Mouse (Mus musculus) neural tube, embryonic 14.5 days (tissue): Measurements from ENCODE around the gene Plekhg5. TPM values are rescaled to one million over a fixed set of nuclear protein-coding genes. Genes with fewer than 3 reads are reported as not detected.

Experiments used
- ATAC-seq: fragments of 200-750 bp; cut with Nextera tagmentation; 2 replicates; pipeline ENCODE4 v1.8.0; 2017; ENCODE audit warnings: low read depth, mild to moderate bottlenecking, moderate TSS enrichment, moderate library complexity
- H3K27ac ChIP-seq: fragments of 300-500 bp; sonication (generic); 2 replicates; pipeline ENCODE4 v1.5.1; 2014; ENCODE audit warnings: low read depth, mild to moderate bottlenecking, control low read depth, low read length, moderate library complexity, mixed read lengths
- H3K27me3 ChIP-seq: fragments of 300-500 bp; sonication (generic); 2 replicates; pipeline ENCODE4 v1.6.1; 2014; ENCODE audit warnings: low read length; ENCODE audit not compliant: control insufficient read depth, insufficient read depth
- H3K36me3 ChIP-seq: fragments of 300-500 bp; sonication (generic); 2 replicates; pipeline ENCODE4 v1.6.1; 2014; ENCODE audit warnings: low read length, mixed read lengths; ENCODE audit not compliant: control insufficient read depth, insufficient read depth
- H3K4me1 ChIP-seq: fragments of 300-500 bp; sonication (generic); 2 replicates; pipeline ENCODE4 v1.6.1; 2014; ENCODE audit warnings: low read length; ENCODE audit not compliant: control insufficient read depth, insufficient read depth
- H3K4me2 ChIP-seq: fragments of 300-500 bp; sonication (generic); 2 replicates; pipeline ENCODE4 v1.6.1; 2014; ENCODE audit warnings: mild to moderate bottlenecking, low read depth, low read length, control low read depth
- H3K4me3 ChIP-seq: fragments of 300-500 bp; sonication (generic); 2 replicates; pipeline ENCODE4 v1.5.1; 2014; ENCODE audit warnings: low read depth, low read length, control low read depth, mixed read lengths
- H3K9ac ChIP-seq: fragments of 300-500 bp; sonication (generic); replicated peaks from 2 replicates; pipeline ENCODE4 v1.6.1; 2014; ENCODE audit warnings: low read depth, mild to moderate bottlenecking, control low read depth, low read length, mixed read lengths
- H3K9me3 ChIP-seq: fragments of 300-500 bp; sonication (generic); 2 replicates; pipeline ENCODE4 v1.6.1; 2016; ENCODE audit warnings: low read length; ENCODE audit not compliant: control insufficient read depth
- WGBS: fragments of 180-500 bp; shearing (Covaris S2); extraction: QIAGEN DNeasy Blood & Tissue Kit; methylation state at CpG from one replicate; pipeline ENCODE4 v1.1.7; 2014; 5-methylcytosine and 5-hydroxymethylcytosine counted together
- polyA plus RNA-seq: library from polyadenylated mRNA; unstranded; fragments of >200 nt; fragmentation: Nextera tagmentation; extraction: Ambion mirVana; gene quantifications from 2 replicates; pipeline ENCODE4 v1.2.1, GENCODE M21; 2014

The Plekhg5 gene
- polyA plus RNA-seq, 1 experiment from 2014 or later, result 9.6 TPM

GRCm38 (mm10) chr4:152090191-152090590, 17.9 kb downstream of the Plekhg5 start:
- WGBS, result 84% methylated on average over 9 of the region's 9 CpGs
- no peak for ATAC-seq
- Histone ChIP-seq H3K9ac (no peak overlapping the region), H3K36me3 (no peaks in the 10 kb centered on the region), H3K27me3 (no peaks in the 10 kb centered on the region), H3K4me1 (0 out of 2 replicates have a peak, but pooled peaks cover 11% of the 10 kb centered on the region), H3K4me3 (no peak overlapping the region), H3K9me3 (no peaks in the 10 kb centered on the region), H3K27ac (no peak overlapping the region), H3K4me2 (no peak overlapping the region)

GRCm38 (mm10) chr4:152092751-152093293, 20.5 kb downstream of the Plekhg5 start:
- Histone ChIP-seq H3K27ac (no peak overlapping the region), H3K4me2 (no peak overlapping the region), H3K9ac (0 out of 2 replicates have a peak overlapping the region, but pooled peaks have one; percentile 3), H3K4me3 (no peak overlapping the region), H3K9me3 (no peaks in the 10 kb centered on the region), H3K36me3 (no peaks in the 10 kb centered on the region), H3K27me3 (no peaks in the 10 kb centered on the region), H3K4me1 (0 out of 2 replicates have a peak, but pooled peaks cover 6% of the 10 kb centered on the region)
- WGBS, result 53% methylated on average over 8 of the region's 8 CpGs
- ATAC-seq, result no peak

GRCm38 (mm10) chr4:152094233-152094632, 21.9 kb downstream of the Plekhg5 start:
- no peak for ATAC-seq
- no peak overlapping the region for H3K4me3 ChIP-seq
- H3K27ac ChIP-seq, result no peak overlapping the region
- H3K4me2 ChIP-seq, result no peak overlapping the region
- WGBS, result 90% methylated on average over 12 of the region's 12 CpGs
- H3K36me3 ChIP-seq, result no peaks in the 10 kb centered on the region
- no peaks in the 10 kb centered on the region for H3K27me3 ChIP-seq
- H3K4me1 ChIP-seq, result no peaks in the 10 kb centered on the region
- H3K9me3 ChIP-seq, result no peaks in the 10 kb centered on the region
- no peak overlapping the region for H3K9ac ChIP-seq

GRCm38 (mm10) chr4:152095937-152096910, 23.9 kb downstream of the Plekhg5 start:
- Histone ChIP-seq H3K4me1 (no peaks in the 10 kb centered on the region), H3K9me3 (no peaks in the 10 kb centered on the region), H3K36me3 (no peaks in the 10 kb centered on the region), H3K9ac (no peak overlapping the region), H3K4me2 (no peak overlapping the region), H3K27ac (no peak overlapping the region), H3K4me3 (no peak overlapping the region), H3K27me3 (no peaks in the 10 kb centered on the region)
- WGBS, result 19% methylated on average over 27 of the region's 27 CpGs
- ATAC-seq, result peak; percentile 23; the same call in 1 of the 2 replicates

- Histone ChIP-seq H3K27me3 (no peaks in the 10 kb centered on the region), H3K9me3 (no peaks in the 10 kb centered on the region), H3K9ac (no peak overlapping the region), H3K4me1 (no peaks in the 10 kb centered on the region), H3K4me2 (no peak overlapping the region), H3K4me3 (no peak overlapping the region), H3K27ac (no peak overlapping the region), H3K36me3 (no peaks in the 10 kb centered on the region)
- 48% methylated on average over 6 of the region's 6 CpGs for WGBS
- 0 out of 2 replicates have a peak, but pooled peaks have one; percentile 45 for ATAC-seq
These were observed 24.6 kb downstream of the Plekhg5 start for GRCm38 (mm10) chr4:152096927-152097326.

GRCm38 (mm10) chr4:152097911-152098799, 25.9 kb downstream of the Plekhg5 start:
- no peak overlapping the region for H3K9ac ChIP-seq
- no peak overlapping the region for H3K27ac ChIP-seq
- no peaks in the 10 kb centered on the region for H3K27me3 ChIP-seq
- no peaks in the 10 kb centered on the region for H3K9me3 ChIP-seq
- H3K4me1 ChIP-seq, result no peaks in the 10 kb centered on the region
- no peaks in the 10 kb centered on the region for H3K36me3 ChIP-seq
- no peak for ATAC-seq
- H3K4me2 ChIP-seq, result no peak overlapping the region
- H3K4me3 ChIP-seq, result no peak overlapping the region
- WGBS, result 33% methylated on average over 11 of the region's 11 CpGs

GRCm38 (mm10) chr4:152100541-152100940, 28.2 kb downstream of the Plekhg5 start:
- 83% methylated on average over 11 of the region's 11 CpGs for WGBS
- no peak overlapping the region for H3K9ac ChIP-seq
- ATAC-seq, result no peak

GRCm38 (mm10) chr4:152101081-152101653, 28.9 kb downstream of the Plekhg5 start:
- Histone ChIP-seq H3K27ac (no peak overlapping the region), H3K9ac (no peak overlapping the region; the same call in 1 of the 2 replicates), H3K4me3 (no peak overlapping the region), H3K27me3 (no peaks in the 10 kb centered on the region), H3K9me3 (no peaks in the 10 kb centered on the region), H3K4me1 (no peaks in the 10 kb centered on the region), H3K4me2 (no peak overlapping the region), H3K36me3 (0 out of 2 replicates have a peak, but pooled peaks cover 4% of the 10 kb centered on the region)
- no peak for ATAC-seq
- 75% methylated on average over 7 of the region's 7 CpGs for WGBS

More at GRCm38 (mm10) chr4:152100541-152100940, 28.2 kb downstream of the Plekhg5 start:
- H3K9me3 ChIP-seq, result no peaks in the 10 kb centered on the region
- H3K27me3 ChIP-seq, result no peaks in the 10 kb centered on the region
- H3K27ac ChIP-seq, result no peak overlapping the region
- no peaks in the 10 kb centered on the region for H3K4me1 ChIP-seq
- H3K36me3 ChIP-seq, result 0 out of 2 replicates have a peak, but pooled peaks cover 4% of the 10 kb centered on the region
- no peak overlapping the region for H3K4me3 ChIP-seq
- H3K4me2 ChIP-seq, result no peak overlapping the region
